Mouse (Mus musculus) adrenal gland, adult 2 months (tissue): ENCODE measurements around the gene Cux2. TPM values are rescaled to one million over a fixed set of nuclear protein-coding genes. Genes with fewer than 3 reads are reported as not detected.

Experiments used
- DNase-seq: peaks from one replicate; pipeline ENCODE4 v3.0.0; 2021
- polyA plus RNA-seq: library from polyadenylated mRNA; depleted of rRNA; stranded (reverse); fragments of >200 nt; gene quantifications from 2 replicates; pipeline ENCODE4 v1.2.3, GENCODE M21; 2012
- total RNA-seq, 2 experiments: library from RNA; stranded (reverse); gene quantifications; 2 replicates each; pipeline ENCODE4 v1.2.3; 2021

Gene Cux2
- total and polyA plus RNA-seq, 3 experiments: 14.4 to 37.6 (median 22.0) TPM

- peak; percentile 58 for DNase-seq
These were observed 9.4 kb upstream of the Cux2 start for GRCm38 (mm10) chr5:122059060-122060017.

- no peak for DNase-seq
These were observed 7.7 kb upstream of the Cux2 start for GRCm38 (mm10) chr5:122057622-122058021.

- peak; percentile 51 for DNase-seq
These were observed 6.7 kb upstream of the Cux2 start for GRCm38 (mm10) chr5:122056557-122056956.

- peak; percentile 54 for DNase-seq
These were observed 4.4 kb upstream of the Cux2 start for GRCm38 (mm10) chr5:122054130-122054843.

- DNase-seq: no peak
These were observed 3.7 kb upstream of the Cux2 start for GRCm38 (mm10) chr5:122053587-122053986.

- no peak for DNase-seq
These were observed 867 bp upstream of the Cux2 start for GRCm38 (mm10) chr5:122050832-122051105.

GRCm38 (mm10) chr5:122049664-122050016 is 262 bp downstream of the Cux2 start:
- no peak for DNase-seq

- DNase-seq: peak; percentile 34
These were observed 927 bp downstream of the Cux2 start for GRCm38 (mm10) chr5:122048686-122049663.

- no peak for DNase-seq
These were observed 1.6 kb downstream of the Cux2 start for GRCm38 (mm10) chr5:122048252-122048651.

- DNase-seq: no peak
These were observed 2.1 kb downstream of the Cux2 start for GRCm38 (mm10) chr5:122047791-122048190.

- DNase-seq: no peak
These were observed 6.3 kb downstream of the Cux2 start for GRCm38 (mm10) chr5:122043567-122043966.

GRCm38 (mm10) chr5:122035278-122035677 is 14.6 kb downstream of the Cux2 start:
- DNase-seq: no peak

GRCm38 (mm10) chr5:122033167-122033478 is 16.8 kb downstream of the Cux2 start:
- no peak for DNase-seq

- no peak for DNase-seq
These were observed 17.3 kb downstream of the Cux2 start for GRCm38 (mm10) chr5:122032471-122033166.

- no peak for DNase-seq
These were observed 18.8 kb downstream of the Cux2 start for GRCm38 (mm10) chr5:122031146-122031545.

- no peak for DNase-seq
These were observed 19.3 kb downstream of the Cux2 start for GRCm38 (mm10) chr5:122030640-122031039.

- no peak for DNase-seq
These were observed 23.1 kb downstream of the Cux2 start for GRCm38 (mm10) chr5:122026771-122027170.

GRCm38 (mm10) chr5:122026284-122026683 is 23.6 kb downstream of the Cux2 start:
- DNase-seq: no peak

GRCm38 (mm10) chr5:122025117-122025516 is 24.8 kb downstream of the Cux2 start:
- no peak for DNase-seq

- DNase-seq: peak; percentile 45
These were observed 30.6 kb downstream of the Cux2 start for GRCm38 (mm10) chr5:122019288-122019687.

GRCm38 (mm10) chr5:122017778-122018177 is 32.1 kb downstream of the Cux2 start:
- no peak for DNase-seq

- peak; percentile 85 for DNase-seq
These were observed 32.6 kb downstream of the Cux2 start for GRCm38 (mm10) chr5:122017269-122017668.
